Mouse (Mus musculus) bone marrow macrophage, adult 2 months (primary cell): ENCODE measurements around the gene Hoxc5. TPM values are rescaled to one million over a fixed set of nuclear protein-coding genes. Genes with fewer than 3 reads are reported as not detected.

Experiments used
- H3K27ac ChIP-seq: 2 replicates; pipeline ENCODE4 v1.5.1; 2012; ENCODE audit warnings: low read depth, low read length; ENCODE audit not compliant: insufficient read depth
- H3K4me1 ChIP-seq: 2 replicates; pipeline ENCODE4 v1.6.1; 2012; ENCODE audit warnings: low read length; ENCODE audit not compliant: control insufficient read depth, insufficient read depth
- H3K4me3 ChIP-seq: 2 replicates; pipeline ENCODE4 v1.5.1; 2012; ENCODE audit warnings: mild to moderate bottlenecking, low read length, moderate library complexity; ENCODE audit not compliant: insufficient read depth
- CTCF ChIP-seq: IDR thresholded peaks from 2 replicates; pipeline ENCODE4 v1.5.1; 2012; ENCODE audit warnings: low read depth, mild to moderate bottlenecking, low read length, moderate library complexity
- POLR2A ChIP-seq: IDR thresholded peaks from 2 replicates; pipeline ENCODE4 v1.6.1; 2012; ENCODE audit warnings: mild to moderate bottlenecking, low read depth, low read length, borderline replicate concordance
- polyA plus RNA-seq: library from polyadenylated mRNA; stranded (reverse); fragments of >200 nt; gene quantifications from 2 replicates; pipeline ENCODE4 v1.2.4, GENCODE M21; 2012; ENCODE audit not compliant: missing spikeins, insufficient read depth, insufficient read length

Gene Hoxc5
- polyA plus RNA-seq, 1 experiment: not detected

DNA sequence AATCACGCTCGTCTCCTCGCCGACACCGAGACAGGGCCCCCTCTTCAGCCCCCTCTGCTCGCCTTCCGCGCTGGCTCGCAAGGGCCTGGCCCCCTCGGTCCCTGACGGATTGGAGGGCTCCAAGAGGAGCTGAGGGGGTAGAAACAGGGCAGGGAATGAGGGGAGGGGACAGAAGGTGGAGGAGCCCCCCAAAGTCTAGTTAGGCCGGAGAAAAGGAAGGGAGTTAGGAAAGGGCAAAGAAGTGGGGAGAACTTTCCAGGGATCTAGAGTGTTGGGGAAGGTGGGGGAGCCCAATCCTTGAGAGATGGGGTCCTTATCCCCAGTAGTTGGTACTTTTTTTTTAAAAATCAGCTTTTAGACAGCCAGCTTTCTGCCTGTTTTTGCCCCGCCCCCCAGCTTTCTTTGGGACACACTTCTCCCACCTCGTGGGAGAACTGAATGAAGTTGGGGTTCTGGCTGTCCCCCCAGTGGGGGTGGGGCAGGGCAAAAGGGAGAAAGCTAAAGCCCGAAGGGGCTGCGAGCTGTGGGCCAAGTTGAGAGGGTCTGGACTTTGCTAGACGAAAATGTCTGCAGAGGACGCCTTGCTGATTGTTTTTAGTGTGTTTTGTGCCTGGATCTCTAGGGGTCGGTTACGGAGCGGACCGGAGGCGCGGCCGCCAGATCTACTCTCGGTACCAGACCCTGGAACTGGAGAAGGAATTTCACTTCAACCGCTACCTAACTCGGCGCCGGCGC, 43.0 kb downstream of the Hoxc5 start:
- Histone ChIP-seq H3K27ac (no peak overlapping the region), H3K4me3 (no peak overlapping the region)
- TF ChIP-seq CTCF (no peak), POLR2A (no peak)

DNA sequence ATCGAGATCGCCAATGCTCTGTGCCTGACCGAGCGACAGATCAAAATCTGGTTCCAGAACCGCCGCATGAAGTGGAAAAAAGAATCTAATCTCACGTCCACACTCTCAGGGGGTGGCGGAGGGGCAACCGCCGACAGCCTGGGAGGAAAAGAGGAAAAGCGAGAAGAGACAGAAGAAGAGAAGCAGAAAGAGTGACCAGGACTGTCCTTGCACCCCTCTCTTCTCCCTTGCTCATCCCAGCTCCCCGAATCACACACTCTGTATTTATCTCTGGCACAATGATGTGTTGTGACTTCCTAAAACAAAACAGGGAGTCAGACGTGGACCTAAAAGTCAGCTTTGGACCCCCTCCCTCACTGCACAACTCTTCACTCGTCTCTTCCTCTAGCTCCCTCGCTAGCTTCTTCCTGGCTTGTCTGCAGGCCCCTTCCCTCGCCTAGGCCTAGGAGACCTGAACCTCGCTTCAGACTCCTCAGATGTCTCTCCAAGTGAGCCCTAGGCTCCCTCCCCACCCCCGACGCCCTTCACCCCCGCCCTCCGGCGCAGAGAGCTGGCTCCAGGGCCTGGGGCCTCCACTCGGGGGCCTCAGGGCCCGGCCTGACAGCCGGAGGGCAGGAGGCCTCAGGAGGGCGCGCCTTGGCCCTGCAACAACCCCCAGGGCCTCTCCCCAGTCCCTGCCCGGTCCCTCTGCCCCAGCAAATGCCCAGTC, 43.8 kb downstream of the Hoxc5 start:
- H3K4me3 ChIP-seq: no peak overlapping the region
- TF ChIP-seq CTCF: no peak
- TF ChIP-seq POLR2A: no peak
- no peaks in the 10 kb centered on the region for H3K4me1 ChIP-seq
- no peak overlapping the region for H3K27ac ChIP-seq

More for the DNA sequence above, 43.0 kb downstream of the Hoxc5 start:
- H3K4me1 ChIP-seq: no peaks in the 10 kb centered on the region

DNA sequence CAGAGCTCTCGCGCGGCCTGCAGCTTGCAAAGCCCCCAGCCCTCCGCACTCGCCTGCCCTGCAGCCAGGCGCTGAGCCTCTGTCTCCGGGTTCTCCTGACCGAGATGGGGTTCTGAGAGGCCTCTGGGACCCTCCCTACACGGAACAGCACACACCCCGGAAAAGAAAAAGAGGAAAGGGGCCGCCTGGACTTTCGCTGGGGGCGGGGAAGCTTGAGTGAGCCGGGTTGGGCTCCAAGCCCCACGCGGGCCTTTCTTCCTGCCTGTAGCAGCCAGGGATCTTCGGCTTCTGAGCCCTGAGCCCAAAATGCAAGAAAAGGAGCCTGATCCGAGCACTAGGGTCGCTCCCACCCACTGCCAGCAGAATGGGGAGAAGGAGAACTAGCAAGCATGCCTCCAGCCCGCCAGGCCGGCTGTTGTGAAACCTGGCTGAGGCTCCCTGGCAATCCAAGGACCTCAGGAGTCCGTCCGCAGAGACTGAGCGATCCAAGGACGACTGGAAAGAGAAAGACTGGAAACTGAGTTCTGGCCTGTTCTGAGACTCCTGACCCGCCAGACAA, 44.8 kb downstream of the Hoxc5 start:
- Histone ChIP-seq H3K27ac (no peak overlapping the region), H3K4me1 (no peaks in the 10 kb centered on the region), H3K4me3 (no peak overlapping the region)
- TF ChIP-seq CTCF: no peak
- no peak for TF ChIP-seq POLR2A

DNA sequence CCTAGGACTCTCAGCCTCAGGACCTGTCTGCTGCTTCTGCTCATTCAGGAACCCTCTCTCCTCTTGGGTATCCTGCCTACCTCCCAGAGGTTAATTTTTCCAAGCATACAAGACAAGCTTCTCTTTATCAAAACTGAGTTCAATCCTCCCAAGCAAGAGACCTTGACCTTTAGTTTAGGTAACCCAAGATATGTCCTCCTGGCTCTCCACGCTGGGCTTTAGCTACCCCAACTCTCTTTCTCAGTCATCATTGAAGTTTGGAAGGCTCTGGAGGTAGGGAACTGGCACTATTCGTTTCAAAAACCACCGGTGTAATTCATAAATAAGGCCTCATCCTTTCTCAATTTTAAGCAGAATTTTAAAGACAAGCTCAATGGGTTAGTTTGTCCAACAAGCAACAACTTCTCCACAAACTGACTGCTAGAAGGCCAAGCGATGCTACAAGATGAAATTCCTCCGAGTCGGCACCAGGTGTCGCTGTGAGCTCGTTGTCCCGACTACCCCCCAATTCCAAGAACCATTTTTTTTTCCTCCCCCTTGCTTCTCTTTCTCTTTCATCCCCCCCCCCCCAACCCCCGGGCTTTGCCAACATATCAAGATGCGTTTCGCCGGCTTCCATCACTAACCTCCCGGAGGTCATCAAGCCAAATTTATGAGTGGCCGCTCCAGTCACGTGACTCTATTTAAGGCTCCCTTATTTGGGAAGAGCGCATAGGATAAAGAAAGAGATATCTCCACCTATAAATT, 46.2 kb downstream of the Hoxc5 start:
- Histone ChIP-seq H3K27ac (no peak overlapping the region), H3K4me3 (no peak overlapping the region), H3K4me1 (no peaks in the 10 kb centered on the region)
- TF ChIP-seq POLR2A: no peak
- peak; percentile 88 for TF ChIP-seq CTCF

DNA sequence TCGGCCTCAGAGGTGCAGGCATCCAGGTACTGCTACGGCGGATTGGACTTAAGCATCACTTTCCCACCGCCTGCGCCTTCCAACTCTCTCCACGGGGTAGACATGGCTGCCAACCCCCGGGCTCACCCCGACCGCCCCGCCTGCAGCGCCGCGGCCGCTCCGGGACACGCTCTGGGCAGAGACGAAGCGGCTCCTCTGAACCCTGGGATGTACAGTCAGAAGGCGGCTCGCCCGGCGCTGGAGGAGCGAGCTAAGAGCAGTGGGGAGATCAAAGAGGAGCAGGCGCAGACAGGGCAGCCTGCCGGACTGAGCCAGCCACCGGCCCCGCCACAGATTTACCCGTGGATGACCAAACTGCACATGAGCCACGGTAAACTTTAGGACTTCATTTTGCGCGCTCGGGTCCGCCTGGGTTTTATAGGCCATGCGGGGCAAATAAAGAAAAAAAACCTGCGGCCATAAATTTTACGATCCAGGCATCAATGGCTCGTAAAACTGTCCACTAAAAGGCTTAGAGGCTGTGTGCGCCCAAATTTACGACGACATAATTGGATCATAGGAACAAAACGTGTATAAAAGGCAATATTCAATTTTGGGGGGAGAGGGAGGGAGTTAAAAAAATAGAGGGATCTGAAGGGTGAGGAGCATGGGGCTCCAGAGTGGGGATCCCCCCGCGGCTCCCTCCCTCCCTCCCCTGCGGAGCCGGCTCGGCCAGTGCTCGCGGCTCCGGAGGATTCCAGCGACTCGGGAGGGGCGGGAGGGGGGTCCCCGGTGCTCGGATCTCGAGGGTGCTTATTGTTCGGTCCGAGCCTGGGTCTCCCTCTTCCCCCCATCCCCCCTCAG, 47.1 kb downstream of the Hoxc5 start:
- H3K27ac ChIP-seq: no peak overlapping the region
- H3K4me3 ChIP-seq: no peak overlapping the region
- H3K4me1 ChIP-seq: no peaks in the 10 kb centered on the region
- no peak for TF ChIP-seq POLR2A
- TF ChIP-seq CTCF: no peak

DNA sequence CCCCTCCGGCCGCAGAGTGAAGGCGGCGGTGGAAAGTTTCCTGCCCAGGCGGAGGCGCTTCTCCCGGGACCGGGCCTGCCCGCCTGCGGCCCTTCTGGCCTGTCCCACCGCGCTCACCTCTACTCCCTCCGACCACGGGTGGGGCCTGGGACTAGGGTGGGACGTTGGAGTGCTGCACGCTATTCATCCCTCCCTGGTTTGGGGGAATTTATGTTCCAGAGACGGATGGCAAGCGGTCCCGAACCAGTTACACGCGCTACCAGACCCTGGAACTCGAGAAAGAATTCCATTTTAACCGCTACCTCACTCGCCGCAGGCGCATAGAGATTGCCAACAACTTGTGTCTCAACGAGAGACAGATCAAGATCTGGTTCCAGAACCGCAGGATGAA, 47.8 kb downstream of the Hoxc5 start:
- H3K4me3 ChIP-seq: no peak overlapping the region
- no peak overlapping the region for H3K27ac ChIP-seq
- TF ChIP-seq POLR2A (no peak), CTCF (no peak)
- H3K4me1 ChIP-seq: no peaks in the 10 kb centered on the region

DNA sequence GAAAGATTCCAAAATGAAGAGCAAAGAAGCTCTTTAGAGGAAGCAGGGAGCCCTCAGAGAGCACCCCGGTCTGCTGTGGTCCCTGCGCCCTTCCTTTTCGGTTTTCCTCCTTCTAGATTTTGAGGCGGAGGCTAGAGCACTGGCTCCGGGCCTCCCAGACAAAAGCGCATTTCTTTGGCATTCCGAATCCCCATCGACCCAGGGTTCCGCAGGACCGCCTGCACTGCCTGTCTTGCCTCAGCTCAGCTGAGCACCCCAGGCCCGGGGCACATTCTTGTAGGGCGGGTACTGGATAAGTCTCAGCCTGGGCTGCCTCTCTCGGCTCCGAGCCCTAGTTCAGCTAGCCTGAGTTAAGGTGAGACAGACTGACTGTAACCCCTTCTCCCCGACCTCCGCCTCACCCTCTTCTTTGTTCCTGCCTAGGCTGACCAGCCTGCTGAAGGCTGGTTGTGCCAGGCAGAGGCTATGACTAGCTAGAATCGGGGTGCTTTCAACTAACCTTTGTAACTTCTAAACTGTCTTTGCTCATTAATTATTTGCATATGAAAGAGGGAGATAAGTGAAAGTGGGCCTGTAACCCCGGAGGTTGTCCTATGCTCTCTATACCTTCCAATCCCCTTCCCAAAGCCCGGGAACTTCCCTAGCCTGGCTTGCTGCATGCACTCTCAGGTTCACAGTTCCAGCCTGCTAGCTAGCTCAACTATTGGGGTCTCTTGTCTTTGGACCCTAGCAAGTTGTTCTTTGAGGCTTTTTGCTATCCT, 48.3 kb downstream of the Hoxc5 start:
- H3K27ac ChIP-seq: no peak overlapping the region
- no peak for TF ChIP-seq CTCF
- no peak for TF ChIP-seq POLR2A

DNA sequence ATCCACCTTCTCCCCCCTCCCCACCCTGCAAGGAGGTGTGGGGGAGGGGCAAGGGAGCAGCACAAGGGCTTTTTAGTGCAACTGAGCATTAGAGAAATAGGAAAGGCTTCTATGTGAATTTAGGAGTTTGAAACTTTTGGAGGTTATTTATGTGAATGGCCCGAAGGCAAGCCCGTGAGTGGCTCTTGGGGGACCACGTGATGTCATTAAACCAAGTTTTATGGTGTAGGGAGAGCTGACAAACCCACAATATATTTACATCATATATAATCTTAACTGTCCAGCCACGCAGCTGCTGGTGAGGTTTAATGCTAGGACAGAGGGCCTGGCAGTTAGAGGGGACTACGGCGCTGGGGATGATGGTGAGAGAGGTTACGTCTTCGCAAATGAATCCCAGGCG, 51.4 kb downstream of the Hoxc5 start, which contains the start of gene Hoxc4:
TSS of gene Hoxc4 (plus strand) at position 299 of the 400 bp plus-strand sequence.
- no peaks in the 10 kb centered on the region for H3K4me1 ChIP-seq
- TF ChIP-seq POLR2A (no peak), CTCF (no peak)
- no peak within 1 kb of the TSS for H3K27ac ChIP-seq
- H3K4me3 ChIP-seq: no peak within 1 kb of the TSS

More for the DNA sequence above, 48.3 kb downstream of the Hoxc5 start:
- Histone ChIP-seq H3K4me1 (no peaks in the 10 kb centered on the region), H3K4me3 (no peak overlapping the region)
